Mouse (Mus musculus) heart, embryonic 10.5 days (tissue): ENCODE results near the gene Lrp2. TPM values are rescaled to one million over a fixed set of nuclear protein-coding genes. Genes with fewer than 3 reads are reported as not detected.

Experiments
- DNase-seq: peaks from one replicate; pipeline ENCODE4 v3.0.0-alpha.2; 2017; ENCODE audit warnings: low spot score
- H3K27ac ChIP-seq: fragments of 300-500 bp; sonication (generic); 2 replicates; pipeline ENCODE4 v1.5.1; 2016; ENCODE audit warnings: mild to moderate bottlenecking
- H3K27me3 ChIP-seq: fragments of 300-500 bp; sonication (generic); 2 replicates; pipeline ENCODE4 v1.6.1; 2016; ENCODE audit warnings: mild to moderate bottlenecking; ENCODE audit not compliant: poor library complexity, insufficient read depth, severe bottlenecking
- H3K36me3 ChIP-seq: fragments of 300-500 bp; sonication (generic); 2 replicates; pipeline ENCODE4 v1.6.1; 2016; ENCODE audit warnings: mild to moderate bottlenecking, moderate library complexity
- H3K4me1 ChIP-seq: fragments of 300-500 bp; sonication (generic); 2 replicates; pipeline ENCODE4 v1.6.1; 2016; ENCODE audit warnings: mild to moderate bottlenecking
- H3K4me3 ChIP-seq: fragments of 300-500 bp; sonication (generic); 2 replicates; pipeline ENCODE4 v1.5.1; 2016; ENCODE audit warnings: mild to moderate bottlenecking, moderate library complexity
- H3K9me3 ChIP-seq: fragments of 300-500 bp; sonication (generic); 2 replicates; pipeline ENCODE4 v1.6.1; 2016; ENCODE audit warnings: mild to moderate bottlenecking, moderate library complexity
- WGBS: fragments of 180-500 bp; shearing (Covaris S2); methylation state at CpG from one replicate; pipeline ENCODE4 v1.1.7; 2016; 5-methylcytosine and 5-hydroxymethylcytosine counted together
- polyA plus RNA-seq: library from polyadenylated mRNA; unstranded; fragments of >200 nt; fragmentation: Nextera tagmentation; extraction: Ambion mirVana; gene quantifications from 2 replicates; pipeline ENCODE4 v1.2.1, GENCODE M21; 2016

The Lrp2 gene
- polyA plus RNA-seq, 1 experiment from 2014 or later = 1.3 TPM

GRCm38 (mm10) chr2:69471837-69472236 is 114.0 kb downstream of the Lrp2 start:
- Histone ChIP-seq H3K9me3 (no peaks in the 10 kb centered on the region), H3K27ac (no peak overlapping the region), H3K4me3 (no peak overlapping the region), H3K36me3 (no peaks in the 10 kb centered on the region), H3K4me1 (peaks cover 3% of the 10 kb centered on the region; the same call in 1 of the 2 replicates), H3K27me3 (peaks cover 22% of the 10 kb centered on the region)
- 84% methylated on average over 4 of the region's 4 CpGs for whole genome bisulfite sequencing
- no peak for DNase-seq

DNA sequence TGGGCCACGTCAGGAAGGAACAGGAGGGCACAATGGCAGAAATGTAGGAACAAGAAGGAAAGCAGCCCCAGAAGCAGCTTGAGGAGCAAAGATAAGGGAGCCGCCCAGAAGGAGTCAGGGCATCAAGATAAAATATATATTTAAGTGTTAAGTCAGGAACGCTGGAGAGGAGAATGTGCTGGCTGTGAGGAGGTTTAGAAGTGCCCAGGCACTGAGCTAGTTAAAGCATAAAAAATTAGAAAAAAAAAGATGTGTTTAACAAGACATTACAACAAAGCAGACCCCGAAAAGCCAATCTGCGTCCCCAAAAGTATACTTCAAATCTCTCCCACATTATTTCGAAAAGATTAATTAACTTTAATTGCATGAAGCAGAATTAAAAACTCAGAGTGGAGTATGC is 122.3 kb downstream of the Lrp2 start:
- Histone ChIP-seq H3K4me3 (no peak overlapping the region), H3K9me3 (no peaks in the 10 kb centered on the region), H3K27me3 (no peaks in the 10 kb centered on the region), H3K36me3 (no peaks in the 10 kb centered on the region), H3K4me1 (no peaks in the 10 kb centered on the region), H3K27ac (no peak overlapping the region)
- WGBS = 69% methylated on average over 6 of the region's 6 CpGs
- no peak for DNase-seq

DNA sequence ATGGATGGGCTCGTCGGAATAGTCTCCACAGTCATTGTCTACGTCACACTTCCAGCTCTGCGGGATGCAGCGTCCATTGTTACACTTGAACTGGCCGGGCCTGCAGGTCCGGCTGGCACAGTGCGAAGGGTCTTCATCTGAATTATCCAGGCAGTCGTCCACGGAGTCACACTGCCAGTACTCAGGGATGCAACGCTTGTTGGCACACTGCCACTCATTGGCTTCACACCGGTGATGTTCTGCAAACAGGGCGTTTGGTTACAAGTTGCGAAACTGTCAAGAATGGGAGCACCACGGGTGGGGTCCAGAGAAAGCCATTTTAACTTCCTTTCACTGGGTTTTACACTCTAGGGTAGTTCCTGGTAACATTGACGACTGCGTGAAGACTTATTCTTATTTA is 126.4 kb downstream of the Lrp2 start:
- H3K4me1 ChIP-seq = no peaks in the 10 kb centered on the region
- no peak overlapping the region for H3K27ac ChIP-seq
- no peak overlapping the region for H3K4me3 ChIP-seq
- no peaks in the 10 kb centered on the region for H3K9me3 ChIP-seq
- no peaks in the 10 kb centered on the region for H3K36me3 ChIP-seq
- H3K27me3 ChIP-seq = no peaks in the 10 kb centered on the region
- 90% methylated on average over 17 of the region's 17 CpGs for WGBS
- DNase-seq = no peak

DNA sequence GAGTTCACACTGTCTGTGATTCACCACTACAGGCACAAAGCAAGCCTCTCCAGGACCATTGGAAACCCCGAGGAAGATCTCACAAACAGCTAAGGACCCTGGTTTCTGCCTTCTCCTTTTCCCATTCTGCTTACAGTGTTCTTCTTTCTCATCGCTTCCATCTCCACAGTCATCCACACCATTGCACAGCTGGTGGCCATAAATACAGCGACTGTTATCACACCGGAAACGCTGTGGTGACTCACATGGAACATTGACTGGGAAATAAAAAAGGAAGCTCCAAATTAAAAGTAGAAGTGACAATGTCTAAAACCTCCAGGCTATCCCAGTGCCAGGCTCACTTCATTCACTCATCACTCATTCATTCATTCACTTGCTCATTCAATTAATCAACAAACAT is 134.7 kb downstream of the Lrp2 start:
- WGBS = 81% methylated on average over 5 of the region's 5 CpGs
- no peaks in the 10 kb centered on the region for H3K9me3 ChIP-seq
- DNase-seq = no peak
- no peak overlapping the region for H3K27ac ChIP-seq
- no peaks in the 10 kb centered on the region for H3K27me3 ChIP-seq
- H3K4me3 ChIP-seq = no peak overlapping the region
- H3K4me1 ChIP-seq = no peaks in the 10 kb centered on the region
- no peaks in the 10 kb centered on the region for H3K36me3 ChIP-seq

DNA sequence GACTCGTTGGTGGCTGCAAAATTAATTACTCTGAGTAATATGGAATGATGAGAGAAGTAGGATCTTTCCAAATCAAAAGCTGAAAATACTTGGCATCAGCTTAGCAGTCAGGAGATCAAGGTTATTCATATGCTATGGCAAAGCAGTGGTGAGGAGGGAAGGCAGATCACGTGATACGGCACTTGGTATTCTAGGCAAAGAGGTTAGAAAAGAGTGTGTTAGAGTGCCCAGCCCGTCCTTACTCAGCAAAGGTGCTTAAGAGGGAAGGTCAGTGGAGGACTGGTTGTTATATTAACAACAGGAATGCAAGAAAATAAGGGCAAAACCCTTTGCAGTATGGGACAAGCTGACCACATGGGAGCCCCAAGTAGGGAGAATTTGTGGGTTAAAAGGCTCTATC is 137.3 kb downstream of the Lrp2 start:
- H3K36me3 ChIP-seq = no peaks in the 10 kb centered on the region

GRCm38 (mm10) chr2:69445896-69446472 is 139.9 kb downstream of the Lrp2 start:
- no peaks in the 10 kb centered on the region for H3K27me3 ChIP-seq
- WGBS = 59% methylated on average over 4 of the region's 4 CpGs
- no peaks in the 10 kb centered on the region for H3K9me3 ChIP-seq
- no peak overlapping the region for H3K27ac ChIP-seq
- H3K4me1 ChIP-seq = no peaks in the 10 kb centered on the region
- no peaks in the 10 kb centered on the region for H3K36me3 ChIP-seq
- DNase-seq = no peak
- no peak overlapping the region for H3K4me3 ChIP-seq

More for the DNA sequence above, 137.3 kb downstream of the Lrp2 start:
- Histone ChIP-seq H3K9me3 (no peaks in the 10 kb centered on the region), H3K27me3 (no peaks in the 10 kb centered on the region), H3K4me1 (no peaks in the 10 kb centered on the region), H3K4me3 (no peak overlapping the region), H3K27ac (no peak overlapping the region)
- WGBS = 84% methylated on average over 4 of the region's 4 CpGs
- DNase-seq = no peak

DNA sequence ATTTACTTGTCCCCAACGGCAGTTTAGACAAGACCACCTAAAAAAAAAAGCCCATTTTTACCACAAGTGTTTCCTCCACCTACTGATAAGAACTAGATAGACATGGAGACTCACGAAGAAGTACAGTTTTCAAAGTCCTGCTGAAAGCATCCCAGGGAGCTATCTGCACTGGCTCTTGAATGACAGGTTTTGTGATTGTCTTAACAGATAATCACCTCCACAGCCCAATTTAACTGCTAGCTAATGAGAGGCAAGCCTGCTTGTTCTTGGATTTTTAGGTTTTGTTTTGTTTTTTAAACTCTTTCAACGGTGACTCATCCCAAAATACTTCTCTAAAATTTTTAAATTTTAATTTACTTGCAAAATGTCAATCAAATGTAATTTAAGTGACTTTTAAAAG is 144.2 kb downstream of the Lrp2 start:
- DNase-seq = no peak
- H3K4me1 ChIP-seq = no peaks in the 10 kb centered on the region
- H3K4me3 ChIP-seq = no peak overlapping the region
- no peaks in the 10 kb centered on the region for H3K27me3 ChIP-seq
- H3K27ac ChIP-seq = no peak overlapping the region
- no peaks in the 10 kb centered on the region for H3K36me3 ChIP-seq
- H3K9me3 ChIP-seq = no peaks in the 10 kb centered on the region
- 25% methylated on average over 3 of the region's 3 CpGs for WGBS

- H3K27ac ChIP-seq = no peak overlapping the region
- H3K4me1 ChIP-seq = no peaks in the 10 kb centered on the region
- no peaks in the 10 kb centered on the region for H3K27me3 ChIP-seq
- peak; percentile 81 for DNase-seq
- H3K9me3 ChIP-seq = no peaks in the 10 kb centered on the region
- 40% methylated on average over 3 of the region's 3 CpGs for WGBS
- no peak overlapping the region for H3K4me3 ChIP-seq
- no peaks in the 10 kb centered on the region for H3K36me3 ChIP-seq
These were observed 157.7 kb downstream of the Lrp2 start for GRCm38 (mm10) chr2:69428116-69428515.

- 86% methylated on average over 10 of the region's 10 CpGs for WGBS
- Histone ChIP-seq H3K4me1 (no peaks in the 10 kb centered on the region), H3K9me3 (no peaks in the 10 kb centered on the region), H3K36me3 (no peaks in the 10 kb centered on the region), H3K4me3 (no peak overlapping the region), H3K27me3 (no peaks in the 10 kb centered on the region), H3K27ac (no peak overlapping the region)
- DNase-seq = no peak
These were observed 158.7 kb downstream of the Lrp2 start for GRCm38 (mm10) chr2:69427141-69427540.

GRCm38 (mm10) chr2:69426081-69426480 is 159.8 kb downstream of the Lrp2 start:
- H3K4me1 ChIP-seq = no peaks in the 10 kb centered on the region
- H3K36me3 ChIP-seq = no peaks in the 10 kb centered on the region
- H3K27me3 ChIP-seq = no peaks in the 10 kb centered on the region
- no peak overlapping the region for H3K4me3 ChIP-seq
- no peak for DNase-seq
- no peaks in the 10 kb centered on the region for H3K9me3 ChIP-seq
- 72% methylated on average over 1 of the region's 1 CpGs for WGBS
- no peak overlapping the region for H3K27ac ChIP-seq

- no peak overlapping the region for H3K27ac ChIP-seq
- no peak overlapping the region for H3K4me3 ChIP-seq
- H3K36me3 ChIP-seq = no peaks in the 10 kb centered on the region
- peak; percentile 13 for DNase-seq
- WGBS = 63% methylated on average over 5 of the region's 5 CpGs
- no peaks in the 10 kb centered on the region for H3K27me3 ChIP-seq
- no peaks in the 10 kb centered on the region for H3K4me1 ChIP-seq
- no peaks in the 10 kb centered on the region for H3K9me3 ChIP-seq
These were observed 161.0 kb downstream of the Lrp2 start for GRCm38 (mm10) chr2:69424829-69425228.

DNA sequence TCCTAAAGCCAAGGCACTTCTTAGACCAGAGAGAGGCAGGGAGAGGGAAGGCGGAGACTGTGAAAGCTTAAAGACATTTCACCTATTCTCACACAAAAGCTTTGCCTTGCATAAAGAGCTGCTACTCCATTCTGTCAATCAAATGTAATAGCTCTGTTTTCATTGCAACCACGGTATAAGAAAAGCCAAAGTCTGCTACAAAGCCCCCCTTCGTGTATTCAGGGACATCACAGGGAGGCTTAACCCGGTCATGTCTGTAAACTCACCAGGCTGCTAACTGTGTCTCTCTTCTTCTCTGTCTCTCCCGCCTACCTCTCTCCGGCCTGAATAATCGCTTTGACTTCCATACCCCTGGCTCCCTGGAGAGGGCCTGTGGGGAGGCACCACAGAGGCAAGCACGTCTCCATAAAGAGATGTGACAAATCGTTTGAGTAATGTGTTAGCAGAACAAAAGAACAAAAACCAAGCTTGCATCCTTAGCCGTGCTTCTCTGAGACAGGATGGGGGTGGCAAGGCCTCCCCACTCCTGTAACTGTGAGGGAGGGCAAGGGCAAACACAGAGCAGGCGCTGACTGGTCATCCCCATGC is 167.5 kb downstream of the Lrp2 start:
- H3K27me3 ChIP-seq = 0 out of 2 replicates have a peak, but pooled peaks cover 6% of the 10 kb centered on the region
- no peaks in the 10 kb centered on the region for H3K9me3 ChIP-seq
- 13% methylated on average over 11 of the region's 11 CpGs for WGBS
- no peaks in the 10 kb centered on the region for H3K36me3 ChIP-seq
- H3K4me1 ChIP-seq = peaks cover 6% of the 10 kb centered on the region; the same call in 1 of the 2 replicates
- H3K27ac ChIP-seq = no peak overlapping the region
- H3K4me3 ChIP-seq = no peak overlapping the region
- no peak for DNase-seq

DNA sequence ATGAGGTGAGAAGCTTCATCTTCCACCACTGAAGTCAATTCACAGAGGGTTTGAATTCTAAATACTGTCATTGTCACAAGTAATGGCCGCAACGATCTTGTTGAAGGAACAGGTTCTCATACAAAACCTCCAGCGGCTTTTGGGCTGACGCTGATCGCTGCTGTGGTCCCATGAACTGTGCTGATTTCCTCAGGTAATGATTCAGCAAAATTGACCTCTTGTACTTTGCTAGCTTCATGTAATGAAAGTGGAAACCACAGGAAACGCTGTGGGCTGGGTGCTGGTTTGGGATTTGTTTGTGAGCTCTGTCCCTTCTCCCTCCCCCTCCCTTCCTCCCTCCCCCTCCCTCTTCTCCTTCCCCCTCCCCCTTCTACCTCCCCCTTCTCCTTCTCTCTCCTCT is 170.8 kb downstream of the Lrp2 start:
- Histone ChIP-seq H3K4me1 (peaks cover 6% of the 10 kb centered on the region; the same call in 1 of the 2 replicates), H3K4me3 (no peak overlapping the region), H3K9me3 (no peaks in the 10 kb centered on the region), H3K27ac (no peak overlapping the region), H3K27me3 (0 out of 2 replicates have a peak, but pooled peaks cover 6% of the 10 kb centered on the region), H3K36me3 (no peaks in the 10 kb centered on the region)
- no peak for DNase-seq
- 77% methylated on average over 6 of the region's 6 CpGs for WGBS

- 89% methylated on average over 10 of the region's 10 CpGs for WGBS
- DNase-seq = no peak
- Histone ChIP-seq H3K9me3 (no peaks in the 10 kb centered on the region), H3K36me3 (no peaks in the 10 kb centered on the region), H3K27ac (no peak overlapping the region), H3K27me3 (0 out of 2 replicates have a peak, but pooled peaks cover 6% of the 10 kb centered on the region), H3K4me3 (no peak overlapping the region), H3K4me1 (peaks cover 6% of the 10 kb centered on the region; the same call in 1 of the 2 replicates)
These were observed 171.3 kb downstream of the Lrp2 start for GRCm38 (mm10) chr2:69414539-69414938.
